Mouse (Mus musculus) right cerebral cortex, postnatal 25 days (tissue): Measurements from ENCODE around the gene BC052040.

ENCODE experiments used
- DNase-seq: peaks from one replicate; pipeline ENCODE4 v3.0.0; 2022

Gene BC052040

GRCm38 (mm10) chr2:115581241-115581988 is at the start of gene BC052040:
Gene BC052040, plus strand, starts transcription at chr2:115581716.
- DNase-seq = peak; percentile 87

- no peak for DNase-seq
Observed at GRCm38 (mm10) chr2:115538009-115538690, 43.4 kb upstream of the BC052040 start.

- no peak for DNase-seq
Observed at GRCm38 (mm10) chr2:115538691-115539283, 42.7 kb upstream of the BC052040 start.

- DNase-seq = no peak
Observed at GRCm38 (mm10) chr2:115539731-115540130, 41.8 kb upstream of the BC052040 start.

GRCm38 (mm10) chr2:115542401-115543123 is 39.0 kb upstream of the BC052040 start:
- no peak for DNase-seq

- DNase-seq = no peak
Observed at GRCm38 (mm10) chr2:115543212-115543611, 38.3 kb upstream of the BC052040 start.

GRCm38 (mm10) chr2:115551901-115552300 is 29.6 kb upstream of the BC052040 start:
- DNase-seq = no peak

- DNase-seq = no peak
Observed at GRCm38 (mm10) chr2:115562155-115562827, 19.2 kb upstream of the BC052040 start.

- no peak for DNase-seq
Observed at GRCm38 (mm10) chr2:115563436-115564093, 18.0 kb upstream of the BC052040 start.

- no peak for DNase-seq
Observed at GRCm38 (mm10) chr2:115571996-115572395, 9.5 kb upstream of the BC052040 start.

- DNase-seq = no peak
Observed at GRCm38 (mm10) chr2:115574802-115575201, 6.7 kb upstream of the BC052040 start.

GRCm38 (mm10) chr2:115579171-115579900 is 2.2 kb upstream of the BC052040 start:
- no peak for DNase-seq

- DNase-seq = no peak
Observed at GRCm38 (mm10) chr2:115579976-115580375, 1.5 kb upstream of the BC052040 start.

GRCm38 (mm10) chr2:115581989-115582608 is 583 bp downstream of the BC052040 start:
- DNase-seq = no peak

- DNase-seq = no peak
Observed at GRCm38 (mm10) chr2:115583776-115584175, 2.3 kb downstream of the BC052040 start.

- DNase-seq = no peak
Observed at GRCm38 (mm10) chr2:115590602-115591001, 9.1 kb downstream of the BC052040 start.

- peak; percentile 21 for DNase-seq
Observed at GRCm38 (mm10) chr2:115592651-115593119, 11.2 kb downstream of the BC052040 start.

GRCm38 (mm10) chr2:115597017-115597416 is 15.5 kb downstream of the BC052040 start:
- DNase-seq = no peak

- DNase-seq = no peak
Observed at GRCm38 (mm10) chr2:115598266-115598665, 16.8 kb downstream of the BC052040 start.

- DNase-seq = no peak
Observed at GRCm38 (mm10) chr2:115600724-115601123, 19.2 kb downstream of the BC052040 start.

- no peak for DNase-seq
Observed at GRCm38 (mm10) chr2:115601280-115601679, 19.8 kb downstream of the BC052040 start.
